Mouse (Mus musculus) liver, adult 2 months (tissue): ENCODE results near the gene Rpl41.

ENCODE experiments used
- CTCF ChIP-seq: fragments of 200-500 bp; IDR thresholded peaks from 2 replicates; pipeline ENCODE4 v1.5.1; 2011; ENCODE audit warnings: low read depth, low read length, control low read depth
- POLR2A ChIP-seq: fragments of 200-500 bp; IDR thresholded peaks from 2 replicates; pipeline ENCODE4 v1.6.1; 2011; ENCODE audit warnings: low read length, control low read depth; ENCODE audit not compliant: insufficient read depth; ENCODE audit errors: extremely low read depth

DNA sequence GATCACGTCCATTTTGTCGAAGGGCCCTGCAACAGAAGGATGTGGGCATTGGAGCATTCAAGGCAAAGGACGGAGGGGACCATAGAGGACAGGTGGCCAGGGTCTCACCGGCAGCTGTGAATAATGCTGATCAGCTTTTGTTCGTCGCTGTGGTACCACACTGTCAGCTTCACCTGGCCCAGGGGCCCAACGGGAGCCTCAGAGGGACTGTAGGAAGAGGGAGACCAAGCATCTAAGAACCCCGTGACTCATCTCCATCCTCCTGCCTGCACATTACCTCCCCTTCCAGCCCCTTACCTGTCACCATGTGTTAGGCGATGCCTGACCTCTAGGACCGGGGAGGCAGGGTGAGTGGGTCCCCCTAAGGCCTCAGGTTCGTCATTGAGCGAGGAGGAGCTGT, 37.3 kb downstream of the Rpl41 start:
- TF ChIP-seq CTCF (no peak), POLR2A (no peak)
